Mouse (Mus musculus) thymus, postnatal 36 days (tissue): Measurements from ENCODE around the gene Knop1.

ENCODE experiments used
- DNase-seq, 2 experiments: peaks; one replicate each; pipeline ENCODE4 v3.0.0; 2022; ENCODE audit warnings: mixed read lengths in 2 of 2

The Knop1 gene

DNA sequence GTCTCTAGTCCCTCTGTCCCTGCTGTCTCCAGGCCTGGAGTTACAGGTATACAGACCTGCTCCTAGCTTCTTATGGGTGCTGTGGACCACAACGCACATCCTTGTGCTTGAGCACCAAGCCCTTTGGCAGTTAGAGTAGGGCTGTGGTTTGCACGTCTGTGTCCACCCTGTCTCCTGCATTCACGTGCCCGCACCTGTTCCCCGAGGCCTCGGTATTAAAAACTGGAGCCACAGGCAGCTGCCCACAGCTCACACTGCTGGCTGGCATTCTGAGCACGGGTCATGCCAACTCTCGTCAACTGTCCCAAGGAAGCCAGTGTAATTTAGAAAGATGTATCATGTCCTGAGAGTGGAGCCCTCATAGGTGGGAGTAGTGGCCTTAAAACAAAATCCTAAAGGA is 60.3 kb downstream of the Knop1 start:
- no peak for DNase-seq

DNA sequence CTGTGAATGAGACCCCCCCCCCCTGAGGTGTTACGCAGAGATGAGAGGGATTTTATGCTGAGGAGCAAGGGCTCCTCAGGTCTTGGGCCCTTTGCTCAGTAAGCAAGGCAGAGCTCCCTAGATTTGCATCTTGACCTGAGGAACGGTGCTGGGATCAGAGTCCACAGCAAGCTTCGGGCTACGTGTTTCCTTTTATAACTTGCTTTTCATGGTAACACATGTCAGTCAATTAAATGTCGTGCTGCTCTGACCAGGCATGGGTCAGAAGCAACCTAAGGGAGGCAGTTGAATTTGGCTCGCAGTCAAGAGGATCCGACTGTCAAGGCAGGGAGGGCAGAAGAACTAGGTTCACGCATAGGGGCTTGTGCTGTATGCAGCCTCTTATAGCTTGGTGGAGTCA is 62.2 kb downstream of the Knop1 start:
- no peak for DNase-seq
